Mouse (Mus musculus): ENCODE measurements around the gene Cabp1.

DNA sequence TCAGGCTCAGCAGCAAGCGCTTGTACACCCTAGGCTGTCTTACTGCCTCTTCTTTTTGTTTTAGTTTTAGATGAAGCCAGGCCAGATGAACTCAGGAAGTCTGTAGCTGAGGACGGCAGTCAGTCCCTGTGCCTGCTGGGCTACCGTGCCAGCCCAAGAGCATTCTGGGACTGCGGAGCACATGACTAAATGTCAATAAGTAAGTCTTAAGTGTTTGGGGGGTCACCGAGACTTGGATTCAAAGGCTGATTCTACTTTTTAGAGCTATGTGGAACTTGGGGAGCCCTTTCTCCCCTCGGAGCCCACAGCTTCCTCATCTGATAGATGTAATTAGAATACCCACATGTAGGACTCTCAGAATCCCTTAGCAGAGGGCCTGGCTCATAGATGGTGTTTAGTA is 33.5 kb downstream of the Cabp1 start:
- TF ChIP-seq MYOD1 (IDR thresholded peaks at IDR 0.05; ENCODE audit: control insufficient read depth in 1 of 3, insufficient read length in 2 of 3, low read depth in 2 of 3) (no peak), POLR2AphosphoS2 (IDR thresholded peaks at IDR 0.05; ENCODE audit: insufficient read length, low read depth) (no peak), MAX (IDR thresholded peaks at IDR 0.05; ENCODE audit: low read depth) (no peak)

All from myocyte (in vitro differentiated cells).